Mouse (Mus musculus): ENCODE results near the gene Alx1. TPM values are rescaled to one million over a fixed set of nuclear protein-coding genes. Genes with fewer than 3 reads are reported as not detected.

Gene Alx1
- polyA plus RNA-seq, 1 experiment, result not detected

GRCm38 (mm10) chr10:102975106-102975505, 54.9 kb downstream of the Alx1 start:
- no peaks in the 10 kb centered on the region for H3K27me3 ChIP-seq (ENCODE audit: control insufficient read depth, insufficient read depth, low read length)
- H3K27ac ChIP-seq (ENCODE audit: insufficient read depth, low read depth, low read length), result no peak overlapping the region
- 73% methylated on average over 5 of the region's 5 CpGs for WGBS
- H3K4me1 ChIP-seq (ENCODE audit: control insufficient read depth, insufficient read depth, insufficient read length, low read length), result no peaks in the 10 kb centered on the region
- no peak overlapping the region for H3K4me3 ChIP-seq (ENCODE audit: low read depth, low read length)
- no peak for TF ChIP-seq POLR2A (IDR thresholded peaks at IDR 0.05; ENCODE audit: low read depth, low read length)
- no peak for TF ChIP-seq CTCF (IDR thresholded peaks at IDR 0.05; ENCODE audit: extremely low read depth, insufficient read length, insufficient replicate concordance, low read depth, low read length)
- no peaks in the 10 kb centered on the region for H3K36me3 ChIP-seq (ENCODE audit: control insufficient read depth, insufficient read depth, low read length)

- no peaks in the 10 kb centered on the region for H3K36me3 ChIP-seq (ENCODE audit: control insufficient read depth, insufficient read depth, low read length)
- no peak for TF ChIP-seq POLR2A (IDR thresholded peaks at IDR 0.05; ENCODE audit: low read depth, low read length)
- TF ChIP-seq CTCF (IDR thresholded peaks at IDR 0.05; ENCODE audit: extremely low read depth, insufficient read length, insufficient replicate concordance, low read depth, low read length), result no peak
- no peak overlapping the region for H3K4me3 ChIP-seq (ENCODE audit: low read depth, low read length)
- no peaks in the 10 kb centered on the region for H3K27me3 ChIP-seq (ENCODE audit: control insufficient read depth, insufficient read depth, low read length)
- 88% methylated on average over 2 of the region's 2 CpGs for WGBS
- H3K27ac ChIP-seq (ENCODE audit: insufficient read depth, low read depth, low read length), result no peak overlapping the region
- H3K4me1 ChIP-seq (ENCODE audit: control insufficient read depth, insufficient read depth, insufficient read length, low read length), result no peaks in the 10 kb centered on the region
Observed at GRCm38 (mm10) chr10:102959602-102960001, 70.4 kb downstream of the Alx1 start.

Other genes with a start within 250 kb of the Alx1 start
- gene Lrriq1, start 206.1 kb upstream of the Alx1 start, polyA plus RNA-seq (2012; rRNA removed), result not detected in 2 replicates